Mouse (Mus musculus): ENCODE results near the gene Armc12. TPM values are rescaled to one million over a fixed set of nuclear protein-coding genes. Genes with fewer than 3 reads are reported as not detected.

Gene Armc12
- total and polyA plus RNA-seq, 3 experiments, result 0.15 TPM; not detected in 2

- Histone ChIP-seq H3K4me1 (ENCODE audit: control insufficient read depth in 1 of 2, insufficient read depth in 2 of 2, low read length in 2 of 2) (no peaks in the 10 kb centered on the region), H3K36me3 (ENCODE audit: control insufficient read depth in 1 of 2, insufficient read depth in 2 of 2, low read length in 2 of 2) (no peaks in the 10 kb centered on the region), H3K79me2 (ENCODE audit: control insufficient read depth, insufficient read depth, low read length, poor library complexity) (no peaks in the 10 kb centered on the region), H3K4me3 (ENCODE audit: control insufficient read depth in 1 of 2, insufficient read depth in 1 of 2, low read depth in 2 of 2, low read length in 2 of 2) (no peak overlapping the region), H3K27me3 (ENCODE audit: control insufficient read depth in 1 of 2, insufficient read depth in 2 of 2, low read length in 2 of 2) (peaks cover 0 to 2% of the 10 kb centered on the region in 2 experiments; a peak in 1 of 4 replicates), H3K9me3 (replicated peaks; ENCODE audit: insufficient read depth, low read length) (no peaks in the 10 kb centered on the region), H3K9ac (ENCODE audit: control insufficient read depth, low read depth, low read length, poor library complexity, severe bottlenecking) (no peak overlapping the region), H3K27ac (ENCODE audit: control insufficient read depth, low read depth, low read length) (no peak overlapping the region)
- TF ChIP-seq ELF1 (IDR thresholded peaks at IDR 0.05; ENCODE audit: low read depth, low read length) (no peak), JUND (IDR thresholded peaks at IDR 0.05; ENCODE audit: low read depth, low read length) (no peak), USF1 (IDR thresholded peaks at IDR 0.05; ENCODE audit: low read depth, low read length) (peak; percentile 55), NRF1 (IDR thresholded peaks at IDR 0.05; ENCODE audit: insufficient read depth, low read depth, low read length, poor library complexity, severe bottlenecking) (no peak), CTCF (IDR thresholded peaks at IDR 0.05 in 2 of 3, conservative IDR thresholded peaks at IDR 0.05 in 1 of 3; ENCODE audit: control insufficient read depth in 1 of 3, insufficient read depth in 1 of 3, low read depth in 2 of 3, low read length in 3 of 3, poor library complexity in 1 of 3, severe bottlenecking in 1 of 3) (no peak), BHLHE40 (IDR thresholded peaks at IDR 0.05; ENCODE audit: borderline replicate concordance, low read depth, low read length) (no peak)
- DNase-seq (ENCODE audit: low read depth, low spot score), result no peak
Measured at GRCm38 (mm10) chr17:28571868-28572267, 41.3 kb downstream of the Armc12 start.

- no peak overlapping the region for H3K27ac ChIP-seq (ENCODE audit: control insufficient read depth, low read depth, low read length)
- peaks cover 0 to 2% of the 10 kb centered on the region in 2 experiments; a peak in 1 of 4 replicates for H3K27me3 ChIP-seq (ENCODE audit: control insufficient read depth in 1 of 2, insufficient read depth in 2 of 2, low read length in 2 of 2)
- TF ChIP-seq RCOR1 (IDR thresholded peaks at IDR 0.05; ENCODE audit: low read depth, low read length) (no peak), MYC (IDR thresholded peaks at IDR 0.05; ENCODE audit: low read depth, low read length) (no peak), ZC3H11A (IDR thresholded peaks at IDR 0.05; ENCODE audit: low read depth, low read length) (no peak), ETS1 (IDR thresholded peaks at IDR 0.05; ENCODE audit: low read depth, low read length) (no peak), MAX (IDR thresholded peaks at IDR 0.05; ENCODE audit: low read length) (no peak), CTCF (IDR thresholded peaks at IDR 0.05 in 2 of 3, conservative IDR thresholded peaks at IDR 0.05 in 1 of 3; ENCODE audit: control insufficient read depth in 1 of 3, insufficient read depth in 1 of 3, low read depth in 2 of 3, low read length in 3 of 3, poor library complexity in 1 of 3, severe bottlenecking in 1 of 3) (no peak), CHD1 (IDR thresholded peaks at IDR 0.05; ENCODE audit: low read depth, low read length) (no peak), TCF12 (IDR thresholded peaks at IDR 0.05; ENCODE audit: low read depth, low read length) (no peak), NELFE (IDR thresholded peaks at IDR 0.05; ENCODE audit: low read depth, low read length) (no peak), ZKSCAN1 (IDR thresholded peaks at IDR 0.05; ENCODE audit: low read depth, low read length) (no peak), MAFK (IDR thresholded peaks at IDR 0.05; ENCODE audit: borderline replicate concordance, low read depth, low read length) (no peak), RAD21 (IDR thresholded peaks at IDR 0.05; ENCODE audit: low read depth, low read length) (no peak), BHLHE40 (IDR thresholded peaks at IDR 0.05; ENCODE audit: borderline replicate concordance, low read depth, low read length) (no peak)
- no peaks in the 10 kb centered on the region for H3K9me3 ChIP-seq (replicated peaks; ENCODE audit: insufficient read depth, low read length)
- no peak overlapping the region for H3K4me3 ChIP-seq (ENCODE audit: control insufficient read depth in 1 of 2, insufficient read depth in 1 of 2, low read depth in 2 of 2, low read length in 2 of 2)
- no peaks in the 10 kb centered on the region for H3K4me1 ChIP-seq (ENCODE audit: control insufficient read depth in 1 of 2, insufficient read depth in 2 of 2, low read length in 2 of 2)
- no peaks in the 10 kb centered on the region for H3K79me2 ChIP-seq (ENCODE audit: control insufficient read depth, insufficient read depth, low read length, poor library complexity)
- no peak overlapping the region for H3K9ac ChIP-seq (ENCODE audit: control insufficient read depth, low read depth, low read length, poor library complexity, severe bottlenecking)
- no peaks in the 10 kb centered on the region for H3K36me3 ChIP-seq (ENCODE audit: control insufficient read depth in 1 of 2, insufficient read depth in 2 of 2, low read length in 2 of 2)
- no peak for DNase-seq (ENCODE audit: low read depth, low spot score)
Measured at GRCm38 (mm10) chr17:28572521-28572920, 41.9 kb downstream of the Armc12 start.
